Mouse (Mus musculus) liver, embryonic 14.5 days (tissue): ENCODE measurements around the gene Ric8a. TPM values are rescaled to one million over a fixed set of nuclear protein-coding genes. Genes with fewer than 3 reads are reported as not detected.
A peak's percentile ranks its signal among the peaks of the same experiment; 100 is the strongest.

Source experiments
- ATAC-seq: fragments of 200-750 bp; cut with Nextera tagmentation; 2 replicates; pipeline ENCODE4 v1.8.0; 2017; ENCODE audit warnings: moderate number of reproducible peaks, mild to moderate bottlenecking, moderate library complexity; ENCODE audit not compliant: insufficient read depth
- DNase-seq, 3 experiments: peaks; one replicate each; pipeline ENCODE4 v3.0.0-alpha.2; 2012 to 2013; ENCODE audit warnings: low read depth in 3 of 3, low spot score in 3 of 3
- H3K27ac ChIP-seq: fragments of 300-500 bp; sonication (generic); 2 replicates; pipeline ENCODE4 v1.5.1; 2014; ENCODE audit warnings: moderate library complexity, mild to moderate bottlenecking, control low read depth, inconsistent platforms
- H3K27me3 ChIP-seq: fragments of 300-500 bp; sonication (generic); 2 replicates; pipeline ENCODE4 v1.6.1; 2014; ENCODE audit warnings: mild to moderate bottlenecking, low read length, moderate library complexity; ENCODE audit not compliant: control insufficient read depth, insufficient read depth
- H3K36me3 ChIP-seq: fragments of 300-500 bp; sonication (generic); replicated peaks from 2 replicates; pipeline ENCODE4 v1.6.1; 2014; ENCODE audit warnings: low read depth; ENCODE audit not compliant: control insufficient read depth, insufficient read depth
- H3K4me1 ChIP-seq, 2 experiments: fragments of 200-500 bp in 1 of 2; fragments of 300-500 bp in 1 of 2; sonication (generic) in 1 of 2; replicated peaks; 2 replicates each; pipeline ENCODE4 v1.6.1; 2012 to 2014; ENCODE audit warnings: antibody characterized with exemption in 1 of 2, inconsistent platforms in 1 of 2, low read length in 1 of 2; ENCODE audit not compliant: control insufficient read depth in 2 of 2, insufficient read depth in 2 of 2
- H3K4me2 ChIP-seq: fragments of 300-500 bp; sonication (generic); 2 replicates; pipeline ENCODE4 v1.6.1; 2014; ENCODE audit warnings: low read depth, mild to moderate bottlenecking, control low read depth, moderate library complexity
- H3K4me3 ChIP-seq, 2 experiments: fragments of 200-500 bp in 1 of 2; fragments of 300-500 bp in 1 of 2; sonication (generic) in 1 of 2; 2 replicates each; pipeline ENCODE4 v1.5.1; 2012 to 2014; ENCODE audit warnings: low read depth in 2 of 2, low read length in 2 of 2, mild to moderate bottlenecking in 2 of 2, control low read depth in 1 of 2, inconsistent platforms in 1 of 2, moderate library complexity in 1 of 2; ENCODE audit not compliant: insufficient read depth in 1 of 2
- H3K9ac ChIP-seq: fragments of 300-500 bp; sonication (generic); replicated peaks from 2 replicates; pipeline ENCODE4 v1.6.1; 2014; ENCODE audit warnings: mild to moderate bottlenecking, control low read depth, moderate library complexity
- H3K9me3 ChIP-seq: fragments of 300-500 bp; sonication (generic); 2 replicates; pipeline ENCODE4 v1.6.1; 2016; ENCODE audit warnings: low read length, mixed read lengths; ENCODE audit not compliant: control insufficient read depth
- CTCF ChIP-seq: IDR thresholded peaks from 2 replicates; pipeline ENCODE4 v1.5.1; 2016; ENCODE audit warnings: antibody characterized with exemption, low read depth, control low read depth
- EP300 ChIP-seq: IDR thresholded peaks from 2 replicates; pipeline ENCODE4 v1.6.1; 2016; ENCODE audit warnings: antibody characterized with exemption, low read depth
- WGBS: fragments of 180-500 bp; shearing (Covaris S2); extraction: QIAGEN DNeasy Blood & Tissue Kit; methylation state at CpG from one replicate; pipeline ENCODE4 v1.1.7; 2014; ENCODE audit not compliant: insufficient replicate concordance; 5-methylcytosine and 5-hydroxymethylcytosine counted together
- polyA plus RNA-seq, 2 experiments: library from polyadenylated mRNA; depleted of rRNA in 1 of 2; stranded (reverse) in 1 of 2; unstranded in 1 of 2; fragments of >200 nt; fragmentation: Nextera tagmentation in 1 of 2; extraction: Ambion mirVana in 1 of 2; gene quantifications; 2 replicates each; pipeline versions ENCODE4 v1.2.1 to v1.2.3; 2012 to 2014

Gene Ric8a
- polyA plus RNA-seq, 2 experiments: 17.9 to 19.1 TPM

DNA sequence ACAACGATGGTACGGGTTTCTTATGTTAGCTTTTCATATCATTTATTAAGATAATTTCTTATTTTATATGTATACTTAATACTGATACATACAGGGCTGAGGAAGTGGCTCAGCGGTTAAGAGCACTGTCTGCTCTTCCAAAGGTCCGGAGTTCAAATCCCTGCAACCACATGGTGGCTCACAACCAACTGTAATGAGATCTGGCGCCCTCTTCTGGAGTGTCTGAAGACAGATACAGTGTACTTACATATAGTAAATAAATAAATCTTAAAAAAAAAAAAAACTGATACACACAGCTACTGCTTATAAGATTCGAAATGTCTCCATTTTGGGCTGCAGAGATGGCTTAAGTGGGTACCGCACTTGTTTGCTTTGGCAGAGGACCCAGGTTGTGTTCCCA is 50.9 kb downstream of the Ric8a start:
- no peak overlapping the region for H3K9ac ChIP-seq
- TF ChIP-seq CTCF: peak; percentile 30; the same call in 1 of the 2 replicates
- no peak for TF ChIP-seq EP300
- H3K36me3 ChIP-seq: no peaks in the 10 kb centered on the region
- no peak overlapping the region for H3K4me3 ChIP-seq
- ATAC-seq: no peak
- H3K9me3 ChIP-seq: no peaks in the 10 kb centered on the region
- H3K27me3 ChIP-seq: no peaks in the 10 kb centered on the region
- H3K4me2 ChIP-seq: no peak overlapping the region; the same call in 1 of the 2 replicates
- H3K4me1 ChIP-seq: peaks cover 0 to 10% of the 10 kb centered on the region in 2 experiments; a peak in 2 of 4 replicates
- WGBS: 70% methylated on average over 7 of the region's 7 CpGs
- no peak overlapping the region for H3K27ac ChIP-seq
- no peak for DNase-seq

GRCm38 (mm10) chr7:140908181-140908580 is 51.4 kb downstream of the Ric8a start:
- Histone ChIP-seq H3K36me3 (no peaks in the 10 kb centered on the region), H3K4me2 (peak overlapping the region; percentile 64), H3K4me3 (no peak overlapping the region), H3K9ac (no peak overlapping the region), H3K27ac (no peak overlapping the region; the same call in 1 of the 2 replicates), H3K27me3 (no peaks in the 10 kb centered on the region), H3K4me1 (peaks cover 0 to 10% of the 10 kb centered on the region in 2 experiments; a peak in 2 of 4 replicates), H3K9me3 (no peaks in the 10 kb centered on the region)
- no peak for DNase-seq
- peak; percentile 11; the same call in 1 of the 2 replicates for ATAC-seq
- WGBS: 33% methylated on average over 7 of the region's 7 CpGs
- TF ChIP-seq EP300: no peak

DNA sequence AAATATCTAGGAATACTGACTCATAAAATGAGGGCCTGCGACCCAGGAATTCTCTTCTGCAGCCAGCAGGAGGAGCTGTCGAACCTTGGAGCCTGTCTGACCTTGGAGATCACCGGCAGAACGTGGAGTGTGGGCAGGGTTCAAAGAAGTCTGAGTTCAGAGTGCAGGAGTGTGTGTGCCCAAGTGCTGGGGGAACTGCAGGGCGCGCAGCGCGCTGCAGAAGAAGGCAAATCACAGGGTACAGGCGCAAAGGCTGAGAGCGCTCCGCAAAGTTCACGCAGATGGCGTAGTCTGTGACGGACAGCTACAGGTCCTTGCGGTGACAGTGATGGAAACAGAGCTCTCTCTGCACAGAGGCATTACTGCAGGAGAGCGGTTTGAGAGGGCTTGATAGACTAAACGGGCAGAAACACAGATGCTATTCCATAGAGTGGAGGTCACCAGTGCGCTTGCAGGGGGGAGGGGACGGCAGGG is 51.9 kb downstream of the Ric8a start:
- H3K27ac ChIP-seq: no peak overlapping the region
- H3K4me3 ChIP-seq: peak overlapping the region; percentile 16 to 34; a peak in 3 of 4 replicates
- H3K9ac ChIP-seq: no peak overlapping the region; the same call in 1 of the 2 replicates
- peak overlapping the region; percentile 64 for H3K4me2 ChIP-seq
- H3K27me3 ChIP-seq: no peaks in the 10 kb centered on the region
- H3K9me3 ChIP-seq: no peaks in the 10 kb centered on the region
- peak; percentile 52 for ATAC-seq
- no peaks in the 10 kb centered on the region for H3K36me3 ChIP-seq
- peak; percentile 36 to 56 (median 42) for DNase-seq
- TF ChIP-seq EP300 (no peak), CTCF (peak; percentile 88)
- 3% methylated on average over 19 of the region's 19 CpGs for WGBS
- peaks cover 0 to 10% of the 10 kb centered on the region in 2 experiments; a peak in 2 of 4 replicates for H3K4me1 ChIP-seq

DNA sequence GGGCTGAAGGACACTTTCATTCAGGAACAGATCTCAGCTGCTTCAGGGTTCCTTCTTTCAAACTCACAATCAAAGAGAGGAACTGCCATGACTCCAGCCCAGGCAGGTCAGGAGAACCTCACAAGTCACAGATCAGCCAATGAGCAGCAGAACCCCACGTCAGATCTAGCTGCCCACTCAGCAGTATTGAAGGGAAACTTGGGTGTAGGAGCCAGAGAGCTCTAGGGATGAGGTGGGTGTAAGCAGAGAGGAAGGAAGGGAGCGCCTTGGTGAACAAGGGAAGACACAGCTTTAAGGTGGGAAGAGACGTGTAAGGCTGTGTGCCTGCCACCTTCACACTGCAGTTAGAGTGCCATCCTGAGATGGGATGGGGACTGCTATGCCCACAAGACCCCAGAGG is 55.5 kb downstream of the Ric8a start:
- Histone ChIP-seq H3K36me3 (no peaks in the 10 kb centered on the region), H3K4me2 (no peak overlapping the region), H3K4me3 (no peak overlapping the region), H3K27ac (no peak overlapping the region), H3K27me3 (no peaks in the 10 kb centered on the region), H3K9me3 (no peaks in the 10 kb centered on the region), H3K4me1 (peaks cover 0 to 12% of the 10 kb centered on the region in 2 experiments; a peak in 2 of 4 replicates), H3K9ac (no peak overlapping the region)
- ATAC-seq: no peak
- no peak for TF ChIP-seq CTCF
- no peak for TF ChIP-seq EP300
- WGBS: 42% methylated on average over 3 of the region's 3 CpGs
- DNase-seq: no peak

DNA sequence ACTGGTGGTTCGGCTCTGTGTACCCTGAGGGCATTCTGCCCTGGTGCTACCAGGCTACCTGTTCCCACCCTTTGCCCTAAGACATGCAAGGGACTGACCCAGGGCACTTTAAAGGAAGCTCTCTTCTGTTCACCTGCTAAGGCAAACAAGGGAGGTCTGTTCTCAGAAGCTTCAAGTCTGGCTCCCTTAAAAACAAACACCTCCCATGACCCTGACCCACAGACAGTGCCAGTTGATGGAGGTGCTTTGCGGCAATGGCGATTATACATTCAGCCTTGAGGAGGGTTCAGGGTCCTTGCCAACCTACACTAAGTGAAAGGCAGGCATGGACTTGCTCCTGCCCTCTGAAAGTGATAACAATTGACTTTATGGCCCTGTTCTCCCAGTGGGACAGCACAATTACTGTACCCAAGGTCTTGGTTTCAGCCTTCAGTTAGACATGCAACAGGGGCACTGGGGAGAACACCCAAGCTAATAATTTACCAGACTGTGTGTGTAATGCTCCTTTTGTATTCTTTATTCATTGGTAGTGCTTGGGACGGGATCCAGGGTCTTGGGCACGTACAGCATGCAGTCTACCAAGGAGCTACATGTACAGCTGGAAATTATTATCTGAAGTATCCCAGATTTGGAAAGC is 56.2 kb downstream of the Ric8a start:
- TF ChIP-seq EP300 (no peak), CTCF (no peak)
- Histone ChIP-seq H3K36me3 (no peaks in the 10 kb centered on the region), H3K4me1 (peaks cover 0 to 12% of the 10 kb centered on the region in 2 experiments; a peak in 2 of 4 replicates), H3K9ac (no peak overlapping the region), H3K27ac (no peak overlapping the region), H3K9me3 (no peaks in the 10 kb centered on the region), H3K27me3 (no peaks in the 10 kb centered on the region), H3K4me3 (no peak overlapping the region), H3K4me2 (no peak overlapping the region)
- no peak for DNase-seq
- ATAC-seq: no peak
- WGBS: 64% methylated on average over 5 of the region's 5 CpGs

Other genes starting within 250 kb of the Ric8a start
- not detected in 2 replicates for gene Olfr61, start 228.0 kb upstream of the Ric8a start, polyA plus RNA-seq (2012; rRNA removed)
- gene Olfr61, start 228.0 kb upstream of the Ric8a start, polyA plus RNA-seq (2014; fragmentation: Nextera tagmentation; extraction: Ambion mirVana): not detected in 2 replicates
- not detected in 2 replicates for gene Olfr53, start 210.5 kb upstream of the Ric8a start, polyA plus RNA-seq (2012; rRNA removed)
- gene Olfr53, start 210.5 kb upstream of the Ric8a start, polyA plus RNA-seq (2014; fragmentation: Nextera tagmentation; extraction: Ambion mirVana): not detected in 2 replicates
- gene Olfr539, start 197.0 kb upstream of the Ric8a start, polyA plus RNA-seq (2012; rRNA removed): not detected in 2 replicates
- not detected in 2 replicates for gene Olfr539, start 197.0 kb upstream of the Ric8a start, polyA plus RNA-seq (2014; fragmentation: Nextera tagmentation; extraction: Ambion mirVana)
- gene Olfr45, start 175.0 kb upstream of the Ric8a start, polyA plus RNA-seq (2012; rRNA removed): not detected in 2 replicates
- gene Olfr45, start 175.0 kb upstream of the Ric8a start, polyA plus RNA-seq (2014; fragmentation: Nextera tagmentation; extraction: Ambion mirVana): not detected in 2 replicates
- not detected in 2 replicates for gene Olfr541, start 159.7 kb upstream of the Ric8a start, polyA plus RNA-seq (2012; rRNA removed)
- not detected in 2 replicates for gene Olfr541, start 159.7 kb upstream of the Ric8a start, polyA plus RNA-seq (2014; fragmentation: Nextera tagmentation; extraction: Ambion mirVana)
- gene Cyp2e1, start 93.2 kb upstream of the Ric8a start, polyA plus RNA-seq (2012; rRNA removed): 0.07 and 0.14 TPM in 2 replicates
- gene Cyp2e1, start 93.2 kb upstream of the Ric8a start, polyA plus RNA-seq (2014; fragmentation: Nextera tagmentation; extraction: Ambion mirVana): 0.17 and 0.18 TPM in 2 replicates
- 0.08 and 0.09 TPM in 2 replicates for gene Syce1, start 69.1 kb upstream of the Ric8a start, polyA plus RNA-seq (2012; rRNA removed)
- not detected in 2 replicates for gene Syce1, start 69.1 kb upstream of the Ric8a start, polyA plus RNA-seq (2014; fragmentation: Nextera tagmentation; extraction: Ambion mirVana)
- 0.06 and 0.10 TPM in 2 replicates for gene Zfp941, start 34.8 kb upstream of the Ric8a start, polyA plus RNA-seq (2012; rRNA removed)
- gene Zfp941, start 34.8 kb upstream of the Ric8a start, polyA plus RNA-seq (2014; fragmentation: Nextera tagmentation; extraction: Ambion mirVana): 0.10 and 0.25 TPM in 2 replicates
- 8.3 and 9.1 TPM in 2 replicates for gene Urah, start 21.9 kb upstream of the Ric8a start, polyA plus RNA-seq (2012; rRNA removed)
- gene Urah, start 21.9 kb upstream of the Ric8a start, polyA plus RNA-seq (2014; fragmentation: Nextera tagmentation; extraction: Ambion mirVana): 19.3 and 22.8 TPM in 2 replicates
- not detected in 2 replicates for gene Scgb1c1, start 11.4 kb upstream of the Ric8a start, polyA plus RNA-seq (2012; rRNA removed)
- gene Scgb1c1, start 11.4 kb upstream of the Ric8a start, polyA plus RNA-seq (2014; fragmentation: Nextera tagmentation; extraction: Ambion mirVana): not detected in 2 replicates
- not detected in 2 replicates for gene Odf3, start 9.2 kb upstream of the Ric8a start, polyA plus RNA-seq (2012; rRNA removed)
- not detected in 2 replicates for gene Odf3, start 9.2 kb upstream of the Ric8a start, polyA plus RNA-seq (2014; fragmentation: Nextera tagmentation; extraction: Ambion mirVana)
- gene Gm45785, start 626 bp upstream of the Ric8a start, polyA plus RNA-seq (2012; rRNA removed): not detected in 2 replicates
- not detected in 2 replicates for gene Gm45785, start 626 bp upstream of the Ric8a start, polyA plus RNA-seq (2014; fragmentation: Nextera tagmentation; extraction: Ambion mirVana)
- 8.3 and 11.6 TPM in 2 replicates for gene Bet1l, start 620 bp downstream of the Ric8a start, polyA plus RNA-seq (2012; rRNA removed)
- gene Bet1l, start 620 bp downstream of the Ric8a start, polyA plus RNA-seq (2014; fragmentation: Nextera tagmentation; extraction: Ambion mirVana): 20.6 and 21.1 TPM in 2 replicates
- gene Psmd13, start 25.0 kb downstream of the Ric8a start, polyA plus RNA-seq (2012; rRNA removed): 39.8 and 50.8 TPM in 2 replicates
- gene Psmd13, start 25.0 kb downstream of the Ric8a start, polyA plus RNA-seq (2014; fragmentation: Nextera tagmentation; extraction: Ambion mirVana): 90.5 and 92.6 TPM in 2 replicates
- gene Sirt3, start 25.4 kb downstream of the Ric8a start, polyA plus RNA-seq (2012; rRNA removed): 13.7 and 14.0 TPM in 2 replicates
- 14.4 and 14.7 TPM in 2 replicates for gene Sirt3, start 25.4 kb downstream of the Ric8a start, polyA plus RNA-seq (2014; fragmentation: Nextera tagmentation; extraction: Ambion mirVana)
- gene Cox8b, start 43.5 kb downstream of the Ric8a start, polyA plus RNA-seq (2012; rRNA removed): not detected in 2 replicates
- gene Cox8b, start 43.5 kb downstream of the Ric8a start, polyA plus RNA-seq (2014; fragmentation: Nextera tagmentation; extraction: Ambion mirVana): not detected in 2 replicates
- 6.3 and 6.5 TPM in 2 replicates for gene Nlrp6, start 63.9 kb downstream of the Ric8a start, polyA plus RNA-seq (2012; rRNA removed)
- gene Nlrp6, start 63.9 kb downstream of the Ric8a start, polyA plus RNA-seq (2014; fragmentation: Nextera tagmentation; extraction: Ambion mirVana): 2.6 and 3.2 TPM in 2 replicates
- 7.2 TPM in 2 replicates for gene Pgghg, start 84.4 kb downstream of the Ric8a start, polyA plus RNA-seq (2012; rRNA removed)
- 4.5 and 4.9 TPM in 2 replicates for gene Pgghg, start 84.4 kb downstream of the Ric8a start, polyA plus RNA-seq (2014; fragmentation: Nextera tagmentation; extraction: Ambion mirVana)
- 0.17 and 0.33 TPM in 2 replicates for gene Ifitm5, start 93.3 kb downstream of the Ric8a start, polyA plus RNA-seq (2012; rRNA removed)
- gene Ifitm5, start 93.3 kb downstream of the Ric8a start, polyA plus RNA-seq (2014; fragmentation: Nextera tagmentation; extraction: Ambion mirVana): 0.30 and 0.32 TPM in 2 replicates
- gene Gm45717, start 99.0 kb downstream of the Ric8a start, polyA plus RNA-seq (2012; rRNA removed): not detected in 2 replicates
- not detected in 2 replicates for gene Gm45717, start 99.0 kb downstream of the Ric8a start, polyA plus RNA-seq (2014; fragmentation: Nextera tagmentation; extraction: Ambion mirVana)
- gene Ifitm2, start 99.0 kb downstream of the Ric8a start, polyA plus RNA-seq (2012; rRNA removed): 217 and 258 TPM in 2 replicates
- 405 and 432 TPM in 2 replicates for gene Ifitm2, start 99.0 kb downstream of the Ric8a start, polyA plus RNA-seq (2014; fragmentation: Nextera tagmentation; extraction: Ambion mirVana)
- 34.2 and 35.7 TPM in 2 replicates for gene Ifitm1, start 110.3 kb downstream of the Ric8a start, polyA plus RNA-seq (2012; rRNA removed)
- 20.2 and 30.9 TPM in 2 replicates for gene Ifitm1, start 110.3 kb downstream of the Ric8a start, polyA plus RNA-seq (2014; fragmentation: Nextera tagmentation; extraction: Ambion mirVana)
- gene Ifitm3, start 153.8 kb downstream of the Ric8a start, polyA plus RNA-seq (2012; rRNA removed): 27.8 and 30.8 TPM in 2 replicates
- 61.5 and 73.5 TPM in 2 replicates for gene Ifitm3, start 153.8 kb downstream of the Ric8a start, polyA plus RNA-seq (2014; fragmentation: Nextera tagmentation; extraction: Ambion mirVana)
- gene Ifitm6, start 161.0 kb downstream of the Ric8a start, polyA plus RNA-seq (2012; rRNA removed): 8.3 and 9.2 TPM in 2 replicates
- gene Ifitm6, start 161.0 kb downstream of the Ric8a start, polyA plus RNA-seq (2014; fragmentation: Nextera tagmentation; extraction: Ambion mirVana): 6.0 and 9.6 TPM in 2 replicates
- gene Gm17387, start 172.2 kb downstream of the Ric8a start, polyA plus RNA-seq (2012; rRNA removed): not detected in 2 replicates
- not detected in 2 replicates for gene Gm17387, start 172.2 kb downstream of the Ric8a start, polyA plus RNA-seq (2014; fragmentation: Nextera tagmentation; extraction: Ambion mirVana)
- gene B4galnt4, start 204.1 kb downstream of the Ric8a start, polyA plus RNA-seq (2012; rRNA removed): 0.64 and 0.84 TPM in 2 replicates
- gene B4galnt4, start 204.1 kb downstream of the Ric8a start, polyA plus RNA-seq (2014; fragmentation: Nextera tagmentation; extraction: Ambion mirVana): 0.39 and 0.68 TPM in 2 replicates
- gene Pkp3, start 221.3 kb downstream of the Ric8a start, polyA plus RNA-seq (2012; rRNA removed): 0.33 and 0.51 TPM in 2 replicates
- 0.36 and 0.80 TPM in 2 replicates for gene Pkp3, start 221.3 kb downstream of the Ric8a start, polyA plus RNA-seq (2014; fragmentation: Nextera tagmentation; extraction: Ambion mirVana)
- 9.8 and 10.8 TPM in 2 replicates for gene Sigirr, start 243.6 kb downstream of the Ric8a start, polyA plus RNA-seq (2012; rRNA removed)
- gene Sigirr, start 243.6 kb downstream of the Ric8a start, polyA plus RNA-seq (2014; fragmentation: Nextera tagmentation; extraction: Ambion mirVana): 16.0 and 18.4 TPM in 2 replicates